Mouse (Mus musculus) midbrain, embryonic 14.5 days (tissue): ENCODE measurements around the gene Lhx3. TPM values are rescaled to one million over a fixed set of nuclear protein-coding genes. Genes with fewer than 3 reads are reported as not detected.
A peak's percentile ranks its signal among the peaks of the same experiment; 100 is the strongest.

ENCODE experiments used
- ATAC-seq: fragments of 200-750 bp; cut with Nextera tagmentation; 2 replicates; pipeline ENCODE4 v1.8.0; 2017; ENCODE audit warnings: moderate number of reproducible peaks, moderate library complexity; ENCODE audit not compliant: low FRiP score, low TSS enrichment
- DNase-seq: peaks from one replicate; pipeline ENCODE4 v3.0.0-alpha.2; 2015
- H3K27ac ChIP-seq: fragments of 300-500 bp; sonication (generic); replicated peaks from 2 replicates; pipeline ENCODE4 v1.5.1; 2014; ENCODE audit warnings: mild to moderate bottlenecking, low read depth, low read length, moderate library complexity
- H3K27me3 ChIP-seq: fragments of 300-500 bp; sonication (generic); 2 replicates; pipeline ENCODE4 v1.6.1; 2014; ENCODE audit warnings: low read length, control low read depth, mixed read lengths; ENCODE audit not compliant: control insufficient read depth, insufficient read depth
- H3K36me3 ChIP-seq: fragments of 300-500 bp; sonication (generic); 2 replicates; pipeline ENCODE4 v1.6.1; 2014; ENCODE audit warnings: low read length, control low read depth; ENCODE audit not compliant: control insufficient read depth, insufficient read depth
- H3K4me1 ChIP-seq: fragments of 300-500 bp; sonication (generic); 2 replicates; pipeline ENCODE4 v1.6.1; 2014; ENCODE audit warnings: mild to moderate bottlenecking, antibody characterized with exemption, low read length, control low read depth; ENCODE audit not compliant: control insufficient read depth, insufficient read depth
- H3K4me2 ChIP-seq: fragments of 300-500 bp; sonication (generic); 2 replicates; pipeline ENCODE4 v1.6.1; 2014; ENCODE audit warnings: mild to moderate bottlenecking, low read length, moderate library complexity
- H3K4me3 ChIP-seq: fragments of 300-500 bp; sonication (generic); replicated peaks from 2 replicates; pipeline ENCODE4 v1.5.1; 2014; ENCODE audit warnings: low read depth, low read length
- H3K9ac ChIP-seq: fragments of 300-500 bp; sonication (generic); replicated peaks from 2 replicates; pipeline ENCODE4 v1.6.1; 2014; ENCODE audit warnings: mild to moderate bottlenecking, low read length, moderate library complexity
- H3K9me3 ChIP-seq: fragments of 300-500 bp; sonication (generic); 2 replicates; pipeline ENCODE4 v1.6.1; 2016; ENCODE audit warnings: low read length, control low read depth, mixed read lengths; ENCODE audit not compliant: control insufficient read depth
- WGBS: fragments of 180-500 bp; shearing (Covaris S2); extraction: QIAGEN DNeasy Blood & Tissue Kit; methylation state at CpG from one replicate; pipeline ENCODE4 v1.1.7; 2014; 5-methylcytosine and 5-hydroxymethylcytosine counted together
- polyA plus RNA-seq: library from polyadenylated mRNA; unstranded; fragments of >200 nt; fragmentation: Nextera tagmentation; extraction: Ambion mirVana; gene quantifications from 2 replicates; pipeline ENCODE4 v1.2.1, GENCODE M21; 2014

Lhx3 gene
- polyA plus RNA-seq, 1 experiment from 2014 or later: not detected

- DNase-seq (no peak), ATAC-seq (peak; percentile 29)
- Histone ChIP-seq H3K27me3 (no peaks in the 10 kb centered on the region), H3K4me2 (peak overlapping the region; percentile 86), H3K27ac (peak overlapping the region; percentile 85), H3K36me3 (no peaks in the 10 kb centered on the region), H3K4me1 (peaks cover 9% of the 10 kb centered on the region), H3K9ac (peak overlapping the region; percentile 84), H3K4me3 (peak overlapping the region; percentile 91), H3K9me3 (no peaks in the 10 kb centered on the region)
- under 1% methylated on average over 51 of the region's 51 CpGs for WGBS
These were observed 28.7 kb upstream of the Lhx3 start for GRCm38 (mm10) chr2:26236681-26237289.

- H3K4me1 ChIP-seq: peaks cover 9% of the 10 kb centered on the region
- ATAC-seq: no peak
- 90% methylated on average over 2 of the region's 2 CpGs for WGBS
These were observed 26.7 kb upstream of the Lhx3 start for GRCm38 (mm10) chr2:26234771-26235170.

DNA sequence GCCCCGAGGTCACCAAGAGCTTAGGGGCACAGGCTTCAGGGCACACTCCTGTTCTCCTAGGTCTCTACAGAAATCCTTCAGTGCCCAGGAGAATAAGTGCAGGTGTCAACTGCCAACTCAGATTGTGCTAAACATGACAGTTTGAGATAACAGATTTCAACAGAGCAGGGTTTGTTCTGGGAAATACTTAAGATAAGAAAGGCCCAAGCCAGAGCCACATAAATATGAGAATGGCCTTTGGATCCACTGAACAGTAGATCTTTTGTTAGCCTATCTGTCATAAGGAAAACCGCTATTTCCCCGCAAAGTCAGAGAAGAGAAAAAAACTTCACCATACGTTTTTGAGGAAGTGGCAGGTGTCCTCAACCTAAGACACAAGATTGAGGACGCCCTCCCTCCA, 26.2 kb upstream of the Lhx3 start:
- Histone ChIP-seq H3K4me1 (peaks cover 9% of the 10 kb centered on the region), H3K36me3 (no peaks in the 10 kb centered on the region), H3K9me3 (no peaks in the 10 kb centered on the region), H3K27me3 (no peaks in the 10 kb centered on the region), H3K9ac (no peak overlapping the region), H3K4me2 (no peak overlapping the region), H3K27ac (no peak overlapping the region), H3K4me3 (no peak overlapping the region)
- ATAC-seq (no peak), DNase-seq (no peak)
- 83% methylated on average over 5 of the region's 5 CpGs for WGBS

More at GRCm38 (mm10) chr2:26234771-26235170, 26.7 kb upstream of the Lhx3 start:
- Histone ChIP-seq H3K4me2 (no peak overlapping the region), H3K9ac (no peak overlapping the region), H3K4me3 (no peak overlapping the region), H3K36me3 (no peaks in the 10 kb centered on the region), H3K9me3 (no peaks in the 10 kb centered on the region), H3K27me3 (no peaks in the 10 kb centered on the region), H3K27ac (no peak overlapping the region)
- no peak for DNase-seq

- Histone ChIP-seq H3K4me2 (no peak overlapping the region), H3K27ac (no peak overlapping the region), H3K4me3 (no peak overlapping the region), H3K27me3 (no peaks in the 10 kb centered on the region), H3K36me3 (0 out of 2 replicates have a peak, but pooled peaks cover 4% of the 10 kb centered on the region), H3K4me1 (peaks cover 6% of the 10 kb centered on the region), H3K9ac (no peak overlapping the region), H3K9me3 (no peaks in the 10 kb centered on the region)
- ATAC-seq: no peak
- no peak for DNase-seq
- 90% methylated on average over 3 of the region's 3 CpGs for WGBS
These were observed 23.3 kb upstream of the Lhx3 start for GRCm38 (mm10) chr2:26231366-26231765.

DNA sequence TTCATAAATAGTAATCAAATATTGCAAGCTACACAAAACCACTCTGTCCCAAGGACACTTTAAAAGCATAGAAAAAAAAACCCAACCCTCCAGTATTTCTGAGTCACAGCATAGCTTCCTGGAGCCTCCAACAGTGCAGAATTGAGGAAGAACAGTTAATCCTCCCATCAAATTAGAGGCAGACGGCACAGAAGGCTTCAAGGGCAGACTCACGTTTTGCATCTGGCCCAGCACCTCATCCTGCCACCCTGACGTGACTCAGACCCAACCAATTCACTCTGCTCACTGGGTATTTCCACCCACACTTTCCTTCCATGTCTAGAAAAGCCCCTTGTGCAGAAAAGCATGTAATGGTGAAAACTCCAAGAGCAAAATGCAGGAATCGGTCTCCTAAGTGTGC, 22.2 kb upstream of the Lhx3 start:
- ATAC-seq: no peak
- Histone ChIP-seq H3K36me3 (peaks cover 13% of the 10 kb centered on the region), H3K4me2 (no peak overlapping the region)

DNA sequence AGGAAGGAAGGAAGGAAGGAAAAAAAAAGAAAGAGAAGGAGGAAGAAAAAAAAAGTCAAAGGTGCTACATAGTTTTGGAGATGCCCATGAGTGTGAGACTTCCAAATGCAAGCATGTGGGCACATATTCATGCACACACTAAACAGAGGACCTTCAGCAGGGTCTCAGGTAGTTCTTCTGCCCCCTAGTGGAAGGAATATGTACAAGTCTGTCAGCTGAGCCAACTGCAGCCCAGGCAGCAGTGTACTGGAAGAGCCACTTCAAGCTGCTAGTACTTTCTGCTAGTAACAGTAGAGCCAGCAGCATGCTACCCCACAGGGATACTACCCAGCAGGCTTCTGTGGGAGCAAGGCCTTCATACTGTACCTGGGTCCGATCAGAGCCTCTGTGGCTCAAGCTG, 19.7 kb upstream of the Lhx3 start:
- no peaks in the 10 kb centered on the region for H3K4me1 ChIP-seq
- WGBS: 64% methylated on average over 1 of the region's 1 CpGs
- peak; percentile 93 for DNase-seq

More for the DNA sequence above, 22.2 kb upstream of the Lhx3 start:
- Histone ChIP-seq H3K4me3 (no peak overlapping the region), H3K27ac (no peak overlapping the region), H3K9me3 (no peaks in the 10 kb centered on the region), H3K27me3 (no peaks in the 10 kb centered on the region), H3K4me1 (no peaks in the 10 kb centered on the region), H3K9ac (no peak overlapping the region)
- DNase-seq: no peak
- 70% methylated on average over 4 of the region's 4 CpGs for WGBS

DNA sequence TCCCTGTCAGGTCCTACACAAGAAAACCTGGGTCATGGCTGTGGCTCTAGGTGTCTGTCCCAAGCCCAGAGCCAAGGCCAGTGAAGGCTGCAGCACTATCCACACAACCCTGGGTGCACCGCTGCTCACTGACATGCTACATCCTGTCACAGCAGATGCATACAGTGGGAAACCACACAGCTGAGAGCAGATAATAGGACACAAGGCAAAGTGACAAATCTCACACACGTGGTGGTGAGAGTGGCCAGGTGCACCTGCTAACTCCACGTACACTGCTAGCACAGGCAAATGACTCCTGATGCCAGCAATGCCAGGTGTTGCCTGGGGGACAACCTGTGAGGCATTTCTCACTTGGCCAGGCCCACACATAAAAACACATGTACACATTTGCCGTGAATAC, 17.2 kb upstream of the Lhx3 start:
- 92% methylated on average over 4 of the region's 4 CpGs for WGBS
- peaks cover 58% of the 10 kb centered on the region for H3K36me3 ChIP-seq
- H3K9ac ChIP-seq: no peak overlapping the region
- H3K27me3 ChIP-seq: no peaks in the 10 kb centered on the region
- H3K27ac ChIP-seq: no peak overlapping the region
- no peaks in the 10 kb centered on the region for H3K4me1 ChIP-seq
- ATAC-seq (no peak), DNase-seq (no peak)
- no peak overlapping the region for H3K4me2 ChIP-seq
- no peak overlapping the region for H3K4me3 ChIP-seq
- no peaks in the 10 kb centered on the region for H3K9me3 ChIP-seq

More for the DNA sequence above, 19.7 kb upstream of the Lhx3 start:
- ATAC-seq: 0 out of 2 replicates have a peak, but pooled peaks have one; percentile 34
- no peaks in the 10 kb centered on the region for H3K9me3 ChIP-seq
- H3K4me3 ChIP-seq: no peak overlapping the region
- no peak overlapping the region for H3K4me2 ChIP-seq
- peaks cover 35% of the 10 kb centered on the region for H3K36me3 ChIP-seq
- H3K27ac ChIP-seq: no peak overlapping the region
- no peaks in the 10 kb centered on the region for H3K27me3 ChIP-seq
- H3K9ac ChIP-seq: no peak overlapping the region

- Histone ChIP-seq H3K4me1 (no peaks in the 10 kb centered on the region), H3K36me3 (peaks cover 70% of the 10 kb centered on the region), H3K9ac (no peak overlapping the region), H3K4me3 (no peak overlapping the region), H3K27ac (no peak overlapping the region), H3K9me3 (no peaks in the 10 kb centered on the region), H3K4me2 (no peak overlapping the region), H3K27me3 (no peaks in the 10 kb centered on the region)
- ATAC-seq: no peak
- WGBS: 78% methylated on average over 3 of the region's 3 CpGs
- DNase-seq: no peak
These were observed 15.9 kb upstream of the Lhx3 start for GRCm38 (mm10) chr2:26223961-26224360.

DNA sequence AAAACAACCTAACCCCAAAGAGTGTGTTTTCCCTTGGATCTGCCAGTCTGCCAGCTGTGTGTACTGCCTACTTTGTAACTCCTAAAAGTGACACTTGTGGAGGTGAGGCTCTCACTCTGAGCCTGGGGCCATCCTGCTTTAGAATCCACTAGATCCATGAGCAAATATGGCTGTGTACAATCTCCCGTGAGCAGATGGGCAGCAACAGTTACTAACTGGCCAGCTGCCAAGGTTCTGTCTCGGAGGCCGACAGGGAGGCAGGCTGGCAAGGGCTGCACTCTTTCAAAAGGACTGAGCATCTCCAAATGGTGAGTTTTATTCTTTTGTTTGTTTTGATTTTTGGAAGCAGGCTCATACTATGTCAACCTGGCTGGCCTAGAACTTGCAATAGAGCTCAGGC, 6.4 kb upstream of the Lhx3 start:
- Histone ChIP-seq H3K4me2 (no peak overlapping the region), H3K27ac (no peak overlapping the region), H3K9ac (no peak overlapping the region), H3K27me3 (no peaks in the 10 kb centered on the region), H3K9me3 (no peaks in the 10 kb centered on the region), H3K4me3 (no peak overlapping the region), H3K36me3 (peaks cover 82% of the 10 kb centered on the region), H3K4me1 (no peaks in the 10 kb centered on the region)
- WGBS: 32% methylated on average over 3 of the region's 3 CpGs
- no peak for ATAC-seq
- DNase-seq: peak; percentile 76
